Mouse (Mus musculus) spleen, adult 2 months (tissue): ENCODE data around the gene Txlna.

Experiments used
- CTCF ChIP-seq: fragments of 200-500 bp; IDR thresholded peaks from 2 replicates; pipeline ENCODE4 v1.5.1; 2011; ENCODE audit warnings: mild to moderate bottlenecking, inconsistent platforms; ENCODE audit not compliant: insufficient read depth, insufficient read length, insufficient replicate concordance; ENCODE audit errors: extremely low read depth
- POLR2A ChIP-seq: fragments of 200-500 bp; IDR thresholded peaks from 2 replicates; pipeline ENCODE4 v1.6.1; 2011; ENCODE audit warnings: low read depth, low read length, inconsistent platforms

GRCm38 (mm10) chr4:129617121-129617641, 23.7 kb downstream of the Txlna start:
- TF ChIP-seq CTCF (no peak), POLR2A (no peak)
